Mouse (Mus musculus) NIH3T3 (cell line): ENCODE measurements around the gene Obscn.

Experiments used
- DNase-seq: peaks from one replicate; pipeline ENCODE4 v3.0.0-alpha.2; 2012; ENCODE audit warnings: low read depth

Gene Obscn

DNA sequence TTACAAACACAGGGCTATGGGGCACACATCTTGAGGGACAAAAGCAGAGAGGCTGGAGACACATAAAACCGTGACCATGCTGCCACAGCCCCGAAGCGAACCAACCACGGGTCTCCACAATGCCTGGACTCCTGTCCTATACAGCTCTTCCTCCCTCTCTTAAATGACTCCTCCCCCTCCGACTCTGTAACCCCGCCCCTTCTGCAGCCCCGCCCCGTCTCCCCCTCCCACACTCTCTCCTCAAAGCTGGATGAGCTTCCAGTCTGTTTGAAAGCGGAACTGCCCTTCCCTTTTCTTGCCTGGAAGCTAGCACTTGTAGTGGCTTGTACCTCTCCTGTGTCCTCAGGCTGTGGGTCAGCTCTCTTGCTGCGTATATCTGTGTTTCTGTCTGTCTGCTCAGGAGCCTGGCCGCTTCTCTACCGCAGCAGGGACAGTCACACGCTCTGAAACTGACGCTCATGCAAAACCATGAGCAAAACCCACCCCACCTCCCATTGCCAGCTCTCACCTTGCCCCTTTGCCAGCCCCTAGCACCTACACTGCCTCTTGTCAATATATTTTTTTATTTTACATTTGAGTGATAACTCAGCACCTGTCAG is 5.7 kb upstream of the Obscn start:
- no peak for DNase-seq

GRCm38 (mm10) chr11:59138537-59139486 is 2.6 kb upstream of the Obscn start:
- no peak for DNase-seq

DNA sequence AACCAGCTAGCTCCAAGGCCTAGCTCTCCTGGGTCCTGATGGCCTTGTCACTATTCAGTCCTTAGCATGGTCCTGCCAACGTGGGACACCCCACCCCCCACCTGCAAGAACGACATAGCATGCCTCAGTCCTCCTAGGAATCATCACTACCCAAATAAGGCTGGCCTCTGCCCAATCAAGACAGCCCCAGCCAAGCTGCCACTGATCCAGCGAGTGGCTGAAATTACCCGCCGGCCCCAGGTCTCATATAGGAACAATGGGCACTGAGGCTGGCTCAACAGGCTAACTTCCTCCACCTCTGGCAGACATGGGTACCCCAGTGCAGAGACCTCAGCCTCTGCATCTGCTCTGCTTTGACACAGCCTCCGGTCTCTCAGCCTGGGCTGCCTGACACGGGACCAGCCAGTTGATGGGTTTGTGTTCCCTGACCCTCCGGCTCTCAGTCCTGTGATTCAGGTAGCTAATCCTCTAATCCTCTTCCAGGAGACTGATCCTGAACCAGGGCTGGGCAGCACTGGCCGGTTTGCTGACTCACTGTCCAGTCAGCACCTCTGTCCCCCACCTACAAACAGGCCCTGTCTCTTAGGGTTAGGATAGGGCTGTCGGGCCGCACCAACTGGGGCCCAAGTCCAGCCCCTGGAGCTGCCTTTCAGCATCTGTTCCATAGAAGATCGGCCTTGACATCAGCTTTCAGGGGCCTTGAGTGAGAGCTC is 948 bp upstream of the Obscn start:
- no peak for DNase-seq

DNA sequence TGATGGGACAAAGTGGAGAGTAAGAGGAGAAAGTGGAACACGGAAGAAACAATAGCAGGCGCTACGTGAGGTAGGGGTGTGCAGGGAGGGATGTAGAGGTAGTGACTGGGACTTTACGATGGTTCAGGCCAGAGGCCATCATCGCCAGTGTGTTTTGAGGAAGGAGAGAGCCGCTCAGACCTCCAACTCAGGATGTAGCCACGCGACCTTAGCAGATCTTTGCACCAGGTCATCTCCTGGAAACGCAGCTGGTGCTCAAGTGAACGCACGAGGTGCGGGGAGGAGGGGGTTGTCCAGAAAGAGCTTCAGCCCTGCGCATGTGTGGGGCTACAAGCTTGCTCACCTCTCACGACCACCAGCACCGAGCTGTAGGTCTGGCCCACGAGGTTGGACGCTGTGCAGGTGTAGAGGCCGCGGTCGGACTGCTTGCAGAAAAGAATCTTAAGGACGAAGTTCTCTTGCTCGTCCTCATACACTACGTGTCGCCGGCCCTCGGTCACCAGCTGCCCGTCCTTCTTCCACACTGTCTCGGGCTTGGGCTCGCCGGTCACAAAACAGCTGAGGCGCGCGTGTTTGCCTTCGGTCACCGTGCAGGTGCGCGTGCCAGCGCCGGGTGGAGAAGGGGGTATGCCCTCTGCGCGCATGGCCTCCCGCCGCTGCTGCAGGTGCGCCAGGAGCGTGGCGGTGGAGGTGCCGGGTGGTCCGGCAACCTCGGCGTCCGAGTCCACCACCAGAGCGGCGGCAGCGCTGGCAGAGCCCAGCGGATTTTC is 966 bp downstream of the Obscn start:
- DNase-seq = no peak

- DNase-seq = no peak
Observed at GRCm38 (mm10) chr11:59134373-59134997, 1.7 kb downstream of the Obscn start.

- no peak for DNase-seq
Observed at GRCm38 (mm10) chr11:59132065-59132464, 4.1 kb downstream of the Obscn start.

- DNase-seq = no peak
Observed at GRCm38 (mm10) chr11:59131348-59131919, 4.8 kb downstream of the Obscn start.

DNA sequence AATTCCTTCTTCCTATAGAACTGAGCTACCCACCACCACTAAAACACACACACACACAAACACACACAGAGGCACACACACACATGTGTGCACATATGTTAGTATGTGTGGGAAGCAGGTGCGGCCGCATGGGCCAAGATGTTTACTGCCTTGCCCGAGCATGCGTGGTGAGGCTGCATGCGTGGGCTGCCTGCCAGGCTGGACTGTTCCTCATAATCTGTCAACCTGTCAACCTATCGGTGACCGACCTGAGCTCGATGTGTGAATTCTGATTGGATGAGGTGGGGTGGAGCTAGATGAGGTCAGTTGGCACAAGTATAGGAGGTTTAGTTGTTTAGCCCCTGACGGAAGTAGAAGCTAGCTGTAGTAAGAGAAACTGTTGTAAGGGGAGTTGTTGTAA is 5.4 kb downstream of the Obscn start:
- DNase-seq = no peak

DNA sequence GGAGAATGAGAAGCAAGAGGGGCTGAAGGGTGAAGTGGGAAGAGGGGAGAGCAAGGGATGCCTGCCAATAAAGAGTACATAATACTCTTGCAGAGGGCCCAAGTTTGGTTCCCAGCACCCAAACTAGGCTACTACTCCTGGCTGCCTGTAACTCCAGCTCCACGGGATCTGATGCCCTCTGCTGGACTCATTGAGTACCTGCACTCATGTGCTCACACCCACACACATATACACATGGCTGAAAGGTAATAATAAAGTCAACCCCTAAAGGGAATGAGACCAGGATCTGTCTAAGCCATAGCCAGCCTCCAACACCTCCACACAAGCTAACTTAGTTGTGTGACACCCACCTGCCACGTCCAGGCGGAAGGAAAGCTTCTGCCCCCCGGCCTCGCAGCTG is 30.3 kb downstream of the Obscn start:
- no peak for DNase-seq

GRCm38 (mm10) chr11:59102324-59102723 is 33.9 kb downstream of the Obscn start:
- no peak for DNase-seq

GRCm38 (mm10) chr11:59098339-59098738 is 37.9 kb downstream of the Obscn start:
- peak; percentile 82 for DNase-seq

DNA sequence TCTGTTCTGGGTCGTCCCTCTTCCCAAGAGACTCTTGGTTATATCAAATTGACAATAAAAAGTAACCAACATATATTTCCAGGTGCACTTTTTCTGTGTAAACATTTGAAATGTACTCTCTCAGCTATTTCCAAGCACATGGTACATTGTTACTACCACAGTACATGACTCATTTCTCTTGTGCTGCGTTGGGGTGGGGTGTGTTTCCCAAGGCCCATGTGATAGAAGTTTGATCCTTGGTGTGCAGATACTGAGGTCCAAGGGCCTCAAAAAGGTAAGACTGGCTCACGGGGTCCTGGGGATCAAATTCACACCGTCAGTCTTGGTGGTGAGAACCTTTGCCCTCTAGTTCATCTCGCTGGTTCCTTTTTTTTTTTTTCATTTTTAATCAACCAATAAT is 38.4 kb downstream of the Obscn start:
- no peak for DNase-seq

GRCm38 (mm10) chr11:59094213-59094612 is 42.0 kb downstream of the Obscn start:
- DNase-seq = peak; percentile 52

DNA sequence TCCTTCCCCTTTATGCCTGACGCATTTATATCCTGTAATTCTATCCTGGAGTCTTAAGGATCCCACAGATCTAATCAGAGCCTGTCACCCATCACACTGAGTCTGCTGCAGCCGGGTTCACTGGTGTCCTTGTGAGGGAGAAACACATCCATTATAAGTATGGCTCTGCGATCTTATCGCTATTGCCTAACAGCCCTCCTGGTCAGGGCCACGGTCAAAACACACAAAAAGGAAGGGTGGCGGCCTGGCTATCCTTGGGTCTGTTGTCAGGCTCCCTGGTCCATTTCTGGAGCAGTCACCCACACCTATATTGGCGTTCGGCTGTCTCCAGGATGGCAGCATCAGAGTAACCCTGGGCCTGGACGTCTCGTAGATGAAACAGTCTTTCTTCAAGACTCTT is 48.6 kb downstream of the Obscn start:
- DNase-seq = no peak

GRCm38 (mm10) chr11:59085200-59085599 is 51.0 kb downstream of the Obscn start:
- no peak for DNase-seq

DNA sequence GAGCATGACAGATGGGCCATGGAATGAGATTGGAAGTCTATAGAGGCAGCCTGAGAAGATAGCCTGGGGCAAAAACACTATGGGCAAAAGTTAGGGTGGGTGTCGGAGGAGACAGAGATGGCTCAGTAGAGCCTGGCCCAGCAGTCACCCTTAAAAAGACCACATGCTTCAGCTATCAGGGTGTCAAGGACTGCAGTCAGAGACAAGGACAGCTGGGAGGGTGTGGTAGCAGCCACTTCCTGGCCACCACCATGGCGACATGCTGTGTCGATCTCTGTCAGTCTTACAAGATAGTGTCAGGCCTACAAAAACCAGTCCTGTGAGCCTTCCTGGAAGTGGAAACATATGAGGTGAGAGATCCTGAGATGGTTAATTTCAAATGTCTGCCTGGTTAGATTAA is 53.1 kb downstream of the Obscn start:
- DNase-seq = no peak

- DNase-seq = no peak
Observed at GRCm38 (mm10) chr11:59078311-59078710, 57.9 kb downstream of the Obscn start.

DNA sequence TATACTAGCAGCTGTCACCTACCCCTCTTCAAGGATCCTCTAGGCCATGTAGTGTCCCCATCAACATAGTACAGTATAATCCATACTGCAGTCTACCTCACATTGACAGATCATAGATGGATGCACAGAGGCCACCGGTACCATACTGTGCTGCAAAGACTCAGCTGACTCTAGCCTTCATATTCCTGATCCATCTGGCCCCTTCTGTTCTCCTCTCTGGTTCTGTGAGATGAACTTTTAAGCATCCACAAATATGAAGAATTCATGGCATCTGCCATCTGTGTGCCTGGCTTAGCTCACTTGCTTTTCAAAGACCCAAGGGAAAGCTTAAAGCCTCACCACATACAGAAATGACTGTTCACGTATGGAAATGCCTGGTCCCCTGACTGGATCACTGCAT is 65.9 kb downstream of the Obscn start:
- DNase-seq = no peak

GRCm38 (mm10) chr11:59068922-59069321 is 67.3 kb downstream of the Obscn start:
- DNase-seq = no peak

GRCm38 (mm10) chr11:59068433-59068832 is 67.8 kb downstream of the Obscn start:
- DNase-seq = no peak

GRCm38 (mm10) chr11:59067921-59068320 is 68.3 kb downstream of the Obscn start:
- DNase-seq = no peak
